Mouse (Mus musculus) neutrophil, adult 65 days (primary cell): ENCODE data around the gene Pde1c. TPM values are rescaled to one million over a fixed set of nuclear protein-coding genes. Genes with fewer than 3 reads are reported as not detected.

Experiments used
- total RNA-seq: library from RNA; stranded (reverse); gene quantifications from 2 replicates; pipeline ENCODE4 v1.2.4, GENCODE M21; 2023

Gene Pde1c
- 0.07 and 0.69 TPM in 2 replicates for total RNA-seq

DNA sequence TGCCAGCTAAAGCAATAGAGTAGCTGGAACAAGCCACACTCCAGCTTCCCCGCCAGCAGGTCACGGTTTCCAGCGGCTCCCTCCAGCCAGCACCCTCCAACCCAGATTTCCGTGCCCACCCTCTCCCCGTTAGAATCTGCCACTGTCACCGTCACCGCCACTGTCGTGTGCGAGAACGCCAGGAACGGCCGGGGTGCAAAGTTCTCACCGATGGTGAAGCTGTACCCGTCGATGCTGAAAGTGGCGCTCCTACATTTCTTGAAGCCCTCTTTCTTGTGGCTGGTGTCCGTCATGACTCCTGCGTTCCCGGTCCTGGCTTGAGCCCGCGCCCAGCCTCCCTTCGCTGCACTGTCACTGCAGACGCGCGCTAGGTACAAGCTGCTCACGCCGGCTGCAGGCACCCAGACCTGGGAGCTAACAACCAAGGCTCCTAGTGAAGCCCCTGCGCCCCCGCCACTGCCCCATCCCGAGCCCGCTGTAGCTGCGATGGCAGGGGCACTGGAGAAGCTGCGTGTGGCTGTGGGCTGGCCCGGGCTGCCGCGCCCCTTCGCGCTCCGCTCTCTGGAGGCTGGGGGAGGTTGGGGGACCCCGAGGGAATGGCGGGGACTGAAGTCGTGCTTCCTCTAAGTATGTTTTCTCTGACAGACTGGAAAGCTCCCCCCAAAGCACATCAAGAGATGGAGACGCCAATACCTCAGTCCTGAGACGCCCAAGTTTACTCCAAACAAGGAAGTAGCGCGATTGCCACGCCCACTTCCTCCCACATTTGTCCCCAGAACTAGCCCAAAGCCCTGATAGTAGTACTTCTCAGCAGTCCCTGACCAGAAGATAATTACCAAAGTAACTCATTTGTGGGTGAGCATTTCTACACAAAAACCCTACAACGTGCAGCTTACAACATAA lies at the start of gene Pde1c:
TSS of gene Pde1c (minus strand) at position 634 of the 903 bp plus-strand sequence.

Other genes starting within 250 kb of the Pde1c start
- gene Lsm5, start 135.6 kb upstream of the Pde1c start, total RNA-seq, result 20.9 and 25.3 TPM in 2 replicates
- 58.4 and 78.3 TPM in 2 replicates for gene Avl9, start 145.8 kb upstream of the Pde1c start, total RNA-seq
- gene Kbtbd2, start 228.7 kb upstream of the Pde1c start, total RNA-seq, result 46.8 and 49.6 TPM in 2 replicates